Mouse (Mus musculus): ENCODE data around the gene Fggy. TPM values are rescaled to one million over a fixed set of nuclear protein-coding genes. Genes with fewer than 3 reads are reported as not detected.

Gene Fggy
- total and polyA plus RNA-seq, 3 experiments, result 3.8 to 9.7 (median 7.4) TPM

DNA sequence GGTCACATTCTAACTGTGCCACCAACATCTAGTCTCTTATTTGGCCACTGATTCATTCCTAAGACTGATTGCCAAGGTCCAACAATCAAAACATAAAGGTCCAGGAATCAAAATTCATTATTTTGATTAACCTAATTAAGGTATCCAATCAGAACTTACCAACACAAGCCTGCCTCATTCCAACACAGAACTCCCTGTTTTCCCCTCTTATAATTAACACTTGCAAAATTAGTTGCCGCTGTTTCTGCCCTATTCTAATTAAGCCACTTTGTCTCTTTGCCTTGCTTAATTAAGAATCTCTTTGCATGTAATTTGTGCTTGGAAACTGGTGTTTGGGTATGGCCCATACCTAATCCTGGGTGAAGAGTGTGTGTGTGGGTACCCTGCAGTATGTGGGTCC, 372.6 kb downstream of the Fggy start:
- Histone ChIP-seq H3K4me3 (no peak overlapping the region), H3K36me3 (ENCODE audit: control insufficient read depth, insufficient read depth, low read length) (no peaks in the 10 kb centered on the region), H3K27me3 (ENCODE audit: control insufficient read depth, insufficient read depth, low read length) (no peaks in the 10 kb centered on the region), H3K4me1 (ENCODE audit: control insufficient read depth, insufficient read depth, low read length) (no peaks in the 10 kb centered on the region), H3K9ac (ENCODE audit: low read depth, low read length) (no peak overlapping the region), H3K79me2 (replicated peaks; ENCODE audit: control insufficient read depth, insufficient read depth, low read length) (no peaks in the 10 kb centered on the region), H3K27ac (no peak overlapping the region)
- intact Hi-C loops (cut with DNase I), result no loop called here
- no peak for DNase-seq
- TF ChIP-seq EP300 (IDR thresholded peaks at IDR 0.05; ENCODE audit: insufficient read depth, low read depth, low read length), result no peak
- no peak for TF ChIP-seq POLR2A (IDR thresholded peaks at IDR 0.05; ENCODE audit: insufficient read depth, low read depth, low read length)
- WGBS, result 84% methylated on average over 1 of the region's 1 CpGs

- no peak for TF ChIP-seq CTCF (IDR thresholded peaks at IDR 0.05)
- no peak for TF ChIP-seq POLR2A (IDR thresholded peaks at IDR 0.05; ENCODE audit: insufficient read depth, low read depth, low read length)
- no peak for TF ChIP-seq EP300 (IDR thresholded peaks at IDR 0.05; ENCODE audit: insufficient read depth, low read depth, low read length)
- Histone ChIP-seq H3K27me3 (ENCODE audit: control insufficient read depth, insufficient read depth, low read length) (no peaks in the 10 kb centered on the region), H3K79me2 (replicated peaks; ENCODE audit: control insufficient read depth, insufficient read depth, low read length) (no peaks in the 10 kb centered on the region), H3K4me1 (ENCODE audit: control insufficient read depth, insufficient read depth, low read length) (no peaks in the 10 kb centered on the region), H3K27ac (no peak overlapping the region), H3K36me3 (ENCODE audit: control insufficient read depth, insufficient read depth, low read length) (no peaks in the 10 kb centered on the region), H3K4me3 (no peak overlapping the region), H3K9ac (ENCODE audit: low read depth, low read length) (no peak overlapping the region)
- WGBS, result 47% methylated on average over 2 of the region's 2 CpGs
- DNase-seq, result no peak
- intact Hi-C loops (cut with DNase I), result no loop called here
Measured at GRCm38 (mm10) chr4:95931331-95931730, 374.0 kb downstream of the Fggy start.

DNA sequence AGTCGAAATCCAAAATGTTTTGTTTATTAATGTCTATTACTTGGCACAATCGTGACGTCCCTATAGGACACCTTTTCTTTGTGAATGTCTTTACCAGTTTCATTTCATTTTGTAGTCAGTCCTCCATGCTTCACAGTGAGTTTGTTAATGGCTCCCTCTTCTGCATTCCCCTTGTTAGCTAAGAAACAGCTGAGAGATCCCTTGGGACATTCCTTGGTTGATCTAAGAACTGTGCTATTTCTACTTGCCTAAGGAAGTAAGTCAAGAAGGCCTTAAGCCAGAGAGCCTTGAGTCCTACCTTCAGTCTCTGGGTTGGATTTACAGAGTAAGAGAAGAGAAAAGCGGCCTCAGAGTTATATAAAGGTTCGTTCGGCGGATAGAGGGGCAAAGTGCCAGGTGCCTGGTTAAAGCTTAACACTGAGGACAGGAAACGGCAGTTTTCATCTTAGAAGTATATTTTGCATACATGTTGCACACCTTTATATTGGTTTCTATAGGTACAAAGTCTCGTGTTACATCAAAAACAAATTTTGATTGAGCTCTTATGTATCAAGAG, 376.6 kb downstream of the Fggy start:
- intact Hi-C loops (cut with DNase I), result no loop called here
- TF ChIP-seq POLR2A (IDR thresholded peaks at IDR 0.05; ENCODE audit: insufficient read depth, low read depth, low read length) (no peak), CTCF (IDR thresholded peaks at IDR 0.05) (no peak), EP300 (IDR thresholded peaks at IDR 0.05; ENCODE audit: insufficient read depth, low read depth, low read length) (no peak)
- Histone ChIP-seq H3K27ac (no peak overlapping the region), H3K4me3 (no peak overlapping the region), H3K79me2 (replicated peaks; ENCODE audit: control insufficient read depth, insufficient read depth, low read length) (no peaks in the 10 kb centered on the region), H3K36me3 (ENCODE audit: control insufficient read depth, insufficient read depth, low read length) (no peaks in the 10 kb centered on the region), H3K27me3 (ENCODE audit: control insufficient read depth, insufficient read depth, low read length) (no peaks in the 10 kb centered on the region), H3K9ac (ENCODE audit: low read depth, low read length) (no peak overlapping the region), H3K4me1 (ENCODE audit: control insufficient read depth, insufficient read depth, low read length) (no peaks in the 10 kb centered on the region)
- WGBS, result 83% methylated on average over 9 of the region's 9 CpGs
- no peak for DNase-seq

- DNase-seq, result no peak
- TF ChIP-seq EP300 (IDR thresholded peaks at IDR 0.05; ENCODE audit: insufficient read depth, low read depth, low read length), result no peak
- no peak for TF ChIP-seq POLR2A (IDR thresholded peaks at IDR 0.05; ENCODE audit: insufficient read depth, low read depth, low read length)
- no peak for TF ChIP-seq CTCF (IDR thresholded peaks at IDR 0.05)
- Histone ChIP-seq H3K27ac (no peak overlapping the region), H3K79me2 (replicated peaks; ENCODE audit: control insufficient read depth, insufficient read depth, low read length) (no peaks in the 10 kb centered on the region), H3K4me3 (no peak overlapping the region), H3K36me3 (ENCODE audit: control insufficient read depth, insufficient read depth, low read length) (no peaks in the 10 kb centered on the region), H3K4me1 (ENCODE audit: control insufficient read depth, insufficient read depth, low read length) (no peaks in the 10 kb centered on the region), H3K27me3 (ENCODE audit: control insufficient read depth, insufficient read depth, low read length) (no peaks in the 10 kb centered on the region), H3K9ac (ENCODE audit: low read depth, low read length) (no peak overlapping the region)
- intact Hi-C loops (cut with DNase I), result no loop called here
- 89% methylated on average over 4 of the region's 4 CpGs for WGBS
Measured at GRCm38 (mm10) chr4:95934384-95935035, 377.2 kb downstream of the Fggy start.

- intact Hi-C loops (cut with DNase I), result no loop called here
- 70% methylated on average over 3 of the region's 3 CpGs for WGBS
- no peaks in the 10 kb centered on the region for H3K27me3 ChIP-seq (ENCODE audit: control insufficient read depth, insufficient read depth, low read length)
- no peak for TF ChIP-seq EP300 (IDR thresholded peaks at IDR 0.05; ENCODE audit: insufficient read depth, low read depth, low read length)
- no peak for TF ChIP-seq CTCF (IDR thresholded peaks at IDR 0.05)
- TF ChIP-seq POLR2A (IDR thresholded peaks at IDR 0.05; ENCODE audit: insufficient read depth, low read depth, low read length), result no peak
- H3K4me1 ChIP-seq (ENCODE audit: control insufficient read depth, insufficient read depth, low read length), result no peaks in the 10 kb centered on the region
- no peak overlapping the region for H3K9ac ChIP-seq (ENCODE audit: low read depth, low read length)
- no peak for DNase-seq
- H3K36me3 ChIP-seq (ENCODE audit: control insufficient read depth, insufficient read depth, low read length), result no peaks in the 10 kb centered on the region
- no peaks in the 10 kb centered on the region for H3K79me2 ChIP-seq (replicated peaks; ENCODE audit: control insufficient read depth, insufficient read depth, low read length)
- H3K4me3 ChIP-seq, result no peak overlapping the region
- H3K27ac ChIP-seq, result no peak overlapping the region
Measured at GRCm38 (mm10) chr4:95938701-95939100, 381.4 kb downstream of the Fggy start.

GRCm38 (mm10) chr4:95947896-95948295, 390.6 kb downstream of the Fggy start:
- Histone ChIP-seq H3K9ac (ENCODE audit: low read depth, low read length) (no peak overlapping the region), H3K4me1 (ENCODE audit: control insufficient read depth, insufficient read depth, low read length) (no peaks in the 10 kb centered on the region), H3K27me3 (ENCODE audit: control insufficient read depth, insufficient read depth, low read length) (no peaks in the 10 kb centered on the region), H3K27ac (no peak overlapping the region), H3K36me3 (ENCODE audit: control insufficient read depth, insufficient read depth, low read length) (no peaks in the 10 kb centered on the region), H3K79me2 (replicated peaks; ENCODE audit: control insufficient read depth, insufficient read depth, low read length) (no peaks in the 10 kb centered on the region), H3K4me3 (no peak overlapping the region)
- DNase-seq, result no peak
- WGBS, result 57% methylated on average over 1 of the region's 1 CpGs
- intact Hi-C loops (cut with DNase I), result no loop called here
- TF ChIP-seq EP300 (IDR thresholded peaks at IDR 0.05; ENCODE audit: insufficient read depth, low read depth, low read length) (no peak), POLR2A (IDR thresholded peaks at IDR 0.05; ENCODE audit: insufficient read depth, low read depth, low read length) (no peak), CTCF (IDR thresholded peaks at IDR 0.05) (no peak)
